Mouse (Mus musculus): ENCODE results near the gene Mcm6. TPM values are rescaled to one million over a fixed set of nuclear protein-coding genes. Genes with fewer than 3 reads are reported as not detected.

Mcm6 gene
- polyA plus RNA-seq, 1 experiment from 2014 or later, result 212 TPM

DNA sequence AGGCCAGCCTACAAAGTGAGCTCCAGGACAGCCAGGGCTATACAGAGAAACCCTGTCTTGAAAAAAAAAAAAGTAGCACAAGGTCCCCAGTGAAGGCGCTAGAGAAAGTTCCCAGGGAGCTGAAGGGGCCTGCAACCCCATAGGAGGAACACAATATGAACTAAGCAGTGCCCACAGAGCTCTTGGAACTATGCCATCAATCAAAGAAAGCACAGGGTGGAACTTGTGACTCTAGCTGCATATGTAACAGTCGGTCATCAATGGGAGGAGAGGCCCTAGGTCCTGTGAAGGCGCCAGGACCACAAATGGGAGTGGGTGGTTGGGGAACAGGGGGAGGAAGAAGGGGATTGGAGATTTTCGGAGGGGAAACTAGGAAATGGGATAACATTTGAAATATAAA is 17.4 kb upstream of the Mcm6 start:
- Histone ChIP-seq H3K4me3 (replicated peaks) (no peak overlapping the region), H3K27me3 (no peaks in the 10 kb centered on the region), H3K9me3 (replicated peaks) (no peaks in the 10 kb centered on the region), H3K27ac (replicated peaks) (no peak overlapping the region), H3K4me1 (replicated peaks) (no peaks in the 10 kb centered on the region), H3K4me2 (no peak overlapping the region), H3K9ac (no peak overlapping the region), H3K36me3 (replicated peaks) (peaks cover 53% of the 10 kb centered on the region)
- no peak for ATAC-seq (ENCODE audit: insufficient read depth)
- WGBS (ENCODE audit: insufficient replicate concordance), result 77% methylated on average over 4 of the region's 4 CpGs

DNA sequence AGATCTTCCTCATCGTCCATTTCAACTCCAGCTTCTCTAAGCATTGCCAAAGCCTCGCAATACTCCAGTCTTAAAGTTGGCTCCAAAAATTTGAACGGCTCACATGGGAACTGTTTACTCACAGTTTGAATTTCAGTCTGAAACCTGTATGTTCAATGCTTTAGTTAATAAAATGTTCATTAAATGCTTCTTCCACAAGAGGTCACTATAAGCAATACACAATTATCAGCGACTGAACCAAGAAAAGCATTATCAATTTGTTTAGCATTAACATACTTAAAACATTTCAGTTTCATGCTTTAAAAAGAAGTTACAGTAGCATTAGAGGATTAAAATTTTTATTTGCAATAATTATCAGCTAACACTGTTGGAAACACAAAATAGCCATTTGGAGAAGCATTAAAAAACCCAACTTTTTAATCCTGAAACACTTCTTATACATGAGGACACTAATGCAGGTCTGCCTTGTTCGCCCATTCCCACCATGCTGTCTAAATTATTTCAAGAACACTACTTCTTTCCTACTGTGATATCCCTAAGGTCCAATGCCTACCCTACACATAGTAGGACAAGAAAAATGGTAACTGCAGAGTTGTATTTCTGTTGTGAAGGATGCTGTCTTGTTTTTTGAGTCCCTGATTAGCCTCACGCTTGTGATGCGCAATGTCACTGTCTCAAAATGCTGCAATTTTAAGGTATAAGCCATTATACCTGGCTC is 12.8 kb upstream of the Mcm6 start:
- 75% methylated on average over 7 of the region's 7 CpGs for WGBS (ENCODE audit: insufficient replicate concordance)
- no peak overlapping the region for H3K4me3 ChIP-seq (replicated peaks)

DNA sequence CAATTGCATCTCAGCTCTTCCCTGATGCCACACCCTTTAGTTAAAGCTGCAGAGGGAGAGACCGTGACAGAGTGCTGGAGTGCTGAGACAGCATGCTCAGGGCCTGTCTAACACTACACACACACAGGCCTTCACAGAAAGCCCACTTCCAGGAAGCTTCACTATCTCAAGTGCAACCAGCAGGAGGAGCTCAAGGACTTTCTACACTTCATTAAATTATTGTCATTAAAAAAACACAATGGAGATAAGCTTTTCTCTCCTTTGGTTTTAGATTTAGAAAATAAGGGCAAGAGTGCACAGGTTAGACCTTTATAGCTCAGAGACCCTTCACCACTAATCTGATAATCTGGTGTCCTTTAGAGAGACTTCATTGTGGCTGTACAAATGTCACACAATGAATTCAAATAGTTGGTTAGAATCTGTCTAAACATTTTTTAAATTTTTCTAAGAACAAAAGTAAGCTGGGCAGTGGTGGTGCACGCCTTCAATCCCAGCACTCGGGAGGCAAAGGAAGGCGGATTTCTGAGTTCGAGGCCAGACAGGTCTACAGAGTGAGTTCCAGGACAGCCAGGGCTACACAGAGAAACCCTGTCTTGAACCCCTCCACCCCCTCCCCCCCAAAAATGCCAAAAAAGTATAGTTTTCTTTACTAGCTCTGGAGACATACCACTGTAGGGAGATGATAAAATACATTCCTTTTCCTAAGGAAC is 9.4 kb upstream of the Mcm6 start:
- WGBS (ENCODE audit: insufficient replicate concordance), result 66% methylated on average over 5 of the region's 5 CpGs
- Histone ChIP-seq H3K9me3 (replicated peaks) (no peaks in the 10 kb centered on the region), H3K27ac (replicated peaks) (no peak overlapping the region), H3K4me3 (replicated peaks) (no peak overlapping the region), H3K27me3 (no peaks in the 10 kb centered on the region), H3K4me1 (replicated peaks) (no peaks in the 10 kb centered on the region), H3K9ac (no peak overlapping the region), H3K36me3 (replicated peaks) (peaks cover 52% of the 10 kb centered on the region), H3K4me2 (no peak overlapping the region)
- ATAC-seq (ENCODE audit: insufficient read depth), result no peak

More for the DNA sequence above, 12.8 kb upstream of the Mcm6 start:
- H3K9me3 ChIP-seq (replicated peaks), result no peaks in the 10 kb centered on the region
- ATAC-seq (ENCODE audit: insufficient read depth), result no peak
- H3K4me2 ChIP-seq, result no peak overlapping the region
- no peaks in the 10 kb centered on the region for H3K27me3 ChIP-seq
- H3K9ac ChIP-seq, result no peak overlapping the region
- H3K4me1 ChIP-seq (replicated peaks), result no peaks in the 10 kb centered on the region
- no peak overlapping the region for H3K27ac ChIP-seq (replicated peaks)
- peaks cover 49% of the 10 kb centered on the region for H3K36me3 ChIP-seq (replicated peaks)

DNA sequence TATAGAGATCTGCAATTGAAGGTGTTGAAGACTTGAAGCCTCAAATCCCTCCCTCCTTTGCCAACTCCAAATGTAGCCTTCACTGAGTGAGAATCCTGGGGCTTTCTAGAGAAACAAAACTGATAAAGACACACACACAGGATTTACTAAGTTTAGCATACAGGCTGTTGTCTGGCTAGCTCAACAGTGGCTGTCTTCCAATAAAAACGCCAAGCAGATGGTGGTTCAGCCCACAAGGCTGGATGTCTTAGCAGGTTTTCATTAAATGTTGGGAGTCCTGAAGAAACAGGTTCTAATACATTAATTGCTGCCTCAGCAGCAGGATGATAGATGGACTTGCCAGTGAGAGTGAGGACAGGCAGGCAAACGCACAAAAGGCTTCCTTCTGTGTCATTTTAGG is 1.1 kb upstream of the Mcm6 start:
- peaks cover 52% of the 10 kb centered on the region for H3K36me3 ChIP-seq (replicated peaks)
- H3K27ac ChIP-seq (replicated peaks), result peak overlapping the region; percentile 74; the same call in 1 of the 2 replicates
- H3K27me3 ChIP-seq, result no peaks in the 10 kb centered on the region
- ATAC-seq (ENCODE audit: insufficient read depth), result no peak
- no peak overlapping the region for H3K9ac ChIP-seq
- H3K4me2 ChIP-seq, result no peak overlapping the region
- 68% methylated on average over 2 of the region's 2 CpGs for WGBS (ENCODE audit: insufficient replicate concordance)
- H3K4me1 ChIP-seq (replicated peaks), result peaks cover 40% of the 10 kb centered on the region
- no peak overlapping the region for H3K4me3 ChIP-seq (replicated peaks)
- H3K9me3 ChIP-seq (replicated peaks), result no peaks in the 10 kb centered on the region

DNA sequence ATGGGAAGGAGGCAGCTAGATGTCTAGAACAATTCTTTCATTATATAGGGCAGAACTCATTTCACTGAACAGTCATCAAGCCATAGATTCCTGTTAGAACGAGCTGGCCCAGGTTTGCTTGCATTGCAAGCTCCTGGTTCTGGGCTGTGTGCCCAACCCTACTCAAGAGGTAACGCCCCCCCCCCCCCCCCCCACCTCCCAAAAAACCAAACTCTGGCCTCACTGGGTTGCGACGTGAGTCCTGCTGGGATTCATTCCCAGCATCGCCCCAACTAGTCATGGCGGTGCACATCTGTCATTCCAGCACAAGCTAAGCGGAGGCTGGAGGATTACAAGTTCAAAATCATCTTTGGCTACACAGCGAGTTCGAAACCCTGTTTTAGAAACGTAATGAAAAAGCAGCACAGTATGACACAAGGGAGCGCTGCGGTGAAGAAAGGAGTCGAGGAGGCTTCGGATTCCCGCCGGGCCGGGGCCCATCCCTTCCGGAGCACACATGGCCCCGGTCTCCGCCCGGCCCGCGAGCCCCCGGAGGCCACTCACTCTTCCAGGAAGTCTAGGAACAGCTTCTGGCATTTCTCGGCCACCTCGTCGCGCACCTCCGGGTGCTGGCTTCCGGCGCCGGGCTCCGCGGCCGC is 429 bp downstream of the Mcm6 start:
- Histone ChIP-seq H3K4me1 (replicated peaks) (peaks cover 48% of the 10 kb centered on the region), H3K36me3 (replicated peaks) (peaks cover 50% of the 10 kb centered on the region), H3K9me3 (replicated peaks) (no peaks in the 10 kb centered on the region), H3K4me2 (peak overlapping the region; percentile 82), H3K27ac (replicated peaks) (peak overlapping the region; percentile 85), H3K4me3 (replicated peaks) (peak overlapping the region; percentile 97), H3K9ac (peak overlapping the region; percentile 91), H3K27me3 (no peaks in the 10 kb centered on the region)
- peak; percentile 69 for ATAC-seq (ENCODE audit: insufficient read depth)
- under 1% methylated on average over 35 of the region's 35 CpGs for WGBS (ENCODE audit: insufficient replicate concordance)

DNA sequence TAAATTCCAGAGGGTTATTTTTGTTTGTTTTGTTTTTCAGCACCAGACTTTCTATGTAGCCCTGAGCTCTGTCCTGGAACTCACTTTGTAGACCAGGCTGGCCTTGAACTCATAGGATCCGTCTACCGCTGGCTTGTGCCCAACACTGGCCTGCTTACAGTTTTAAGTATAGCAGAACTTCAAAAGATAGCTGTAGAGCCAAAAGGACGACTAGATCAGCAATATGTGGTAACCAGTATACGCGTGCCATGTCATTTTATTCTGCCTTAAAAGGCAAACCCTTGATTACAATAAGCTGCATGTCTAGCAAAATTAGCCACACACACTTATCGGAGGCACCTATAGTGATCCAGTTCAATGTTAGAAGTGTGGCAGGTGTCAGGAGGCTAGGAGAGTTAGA is 1.2 kb downstream of the Mcm6 start:
- Histone ChIP-seq H3K27ac (replicated peaks) (peak overlapping the region; percentile 85), H3K27me3 (no peaks in the 10 kb centered on the region), H3K4me2 (peak overlapping the region; percentile 82), H3K9me3 (replicated peaks) (no peaks in the 10 kb centered on the region), H3K4me3 (replicated peaks) (peak overlapping the region; percentile 97), H3K4me1 (replicated peaks) (peaks cover 51% of the 10 kb centered on the region), H3K36me3 (replicated peaks) (peaks cover 53% of the 10 kb centered on the region), H3K9ac (peak overlapping the region; percentile 91)
- 36% methylated on average over 6 of the region's 6 CpGs for WGBS (ENCODE audit: insufficient replicate concordance)
- ATAC-seq (ENCODE audit: insufficient read depth), result no peak

DNA sequence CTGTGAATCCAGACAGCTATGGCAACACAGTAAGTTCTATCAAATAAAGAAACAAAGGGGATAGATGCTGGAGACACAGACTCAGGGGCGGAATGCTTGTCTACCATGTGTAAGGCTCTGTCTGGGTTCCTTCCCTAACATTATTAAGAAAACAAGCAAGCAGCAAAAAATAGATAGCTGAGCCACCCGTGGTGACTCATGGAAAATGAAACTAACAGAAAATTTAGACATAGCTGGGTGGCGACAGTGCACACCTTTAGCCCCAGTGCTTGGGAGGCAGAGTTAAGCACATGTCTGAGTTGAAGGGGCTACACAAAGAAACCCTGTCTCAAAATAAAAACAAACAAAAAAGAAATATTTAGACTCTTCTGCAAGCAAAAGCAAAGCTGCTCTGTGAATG is 2.0 kb downstream of the Mcm6 start:
- Histone ChIP-seq H3K9ac (peak overlapping the region; percentile 91), H3K4me2 (peak overlapping the region; percentile 82), H3K27me3 (no peaks in the 10 kb centered on the region), H3K4me1 (replicated peaks) (peaks cover 51% of the 10 kb centered on the region), H3K9me3 (replicated peaks) (no peaks in the 10 kb centered on the region), H3K4me3 (replicated peaks) (peak overlapping the region; percentile 97), H3K27ac (replicated peaks) (peak overlapping the region; percentile 85), H3K36me3 (replicated peaks) (peaks cover 53% of the 10 kb centered on the region)
- no peak for ATAC-seq (ENCODE audit: insufficient read depth)
- WGBS (ENCODE audit: insufficient replicate concordance), result 23% methylated on average over 3 of the region's 3 CpGs

DNA sequence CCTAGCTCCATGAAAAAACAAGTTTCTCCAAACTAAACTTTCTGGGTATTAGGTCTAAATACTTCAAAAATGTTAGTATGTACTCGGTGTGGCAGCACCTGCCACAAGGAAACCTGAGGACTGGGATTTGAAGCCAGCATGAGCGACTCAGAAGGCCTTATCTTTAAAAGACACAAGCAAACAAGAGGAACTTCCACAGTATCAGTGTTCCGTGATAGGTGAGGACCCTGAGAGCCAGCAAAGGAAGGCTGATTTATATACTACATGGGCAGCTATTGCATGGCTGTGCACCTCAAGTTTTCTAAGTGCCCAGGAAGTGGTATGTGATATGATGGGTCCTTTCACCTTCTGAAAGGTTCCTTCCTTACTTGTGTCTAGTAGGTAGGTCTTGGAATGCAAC is 6.4 kb downstream of the Mcm6 start:
- Histone ChIP-seq H3K4me3 (replicated peaks) (no peak overlapping the region), H3K27me3 (no peaks in the 10 kb centered on the region), H3K9ac (no peak overlapping the region), H3K36me3 (replicated peaks) (peaks cover 85% of the 10 kb centered on the region), H3K4me2 (no peak overlapping the region), H3K27ac (replicated peaks) (no peak overlapping the region), H3K9me3 (replicated peaks) (no peaks in the 10 kb centered on the region), H3K4me1 (replicated peaks) (peaks cover 35% of the 10 kb centered on the region)
- no peak for ATAC-seq (ENCODE audit: insufficient read depth)
- WGBS (ENCODE audit: insufficient replicate concordance), result 23% methylated on average over 3 of the region's 3 CpGs

DNA sequence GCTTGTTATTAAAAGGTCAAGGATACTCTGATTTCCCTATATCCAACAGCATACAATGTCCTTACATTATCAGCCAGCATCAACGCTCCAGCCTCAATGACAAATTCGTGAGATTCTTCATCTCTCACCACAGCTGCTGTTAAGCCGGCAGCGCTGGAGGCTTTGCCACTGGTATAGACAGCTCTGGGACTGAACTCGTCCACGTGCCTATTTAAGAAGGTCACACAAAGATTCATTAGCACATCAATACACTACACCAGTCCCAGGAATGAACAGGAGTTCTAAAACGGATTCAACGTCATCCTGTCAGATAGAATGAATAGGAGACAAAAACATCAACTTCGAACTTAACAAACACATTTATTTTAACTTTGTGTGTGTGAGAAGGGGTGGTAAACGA is 15.2 kb downstream of the Mcm6 start:
- no peak overlapping the region for H3K9ac ChIP-seq
- H3K4me1 ChIP-seq (replicated peaks), result no peaks in the 10 kb centered on the region
- H3K4me3 ChIP-seq (replicated peaks), result no peak overlapping the region
- H3K4me2 ChIP-seq, result no peak overlapping the region
- no peaks in the 10 kb centered on the region for H3K9me3 ChIP-seq (replicated peaks)
- WGBS (ENCODE audit: insufficient replicate concordance), result 81% methylated on average over 10 of the region's 10 CpGs
- ATAC-seq (ENCODE audit: insufficient read depth), result no peak
- peaks cover 96% of the 10 kb centered on the region for H3K36me3 ChIP-seq (replicated peaks)
- no peak overlapping the region for H3K27ac ChIP-seq (replicated peaks)
- H3K27me3 ChIP-seq, result no peaks in the 10 kb centered on the region

DNA sequence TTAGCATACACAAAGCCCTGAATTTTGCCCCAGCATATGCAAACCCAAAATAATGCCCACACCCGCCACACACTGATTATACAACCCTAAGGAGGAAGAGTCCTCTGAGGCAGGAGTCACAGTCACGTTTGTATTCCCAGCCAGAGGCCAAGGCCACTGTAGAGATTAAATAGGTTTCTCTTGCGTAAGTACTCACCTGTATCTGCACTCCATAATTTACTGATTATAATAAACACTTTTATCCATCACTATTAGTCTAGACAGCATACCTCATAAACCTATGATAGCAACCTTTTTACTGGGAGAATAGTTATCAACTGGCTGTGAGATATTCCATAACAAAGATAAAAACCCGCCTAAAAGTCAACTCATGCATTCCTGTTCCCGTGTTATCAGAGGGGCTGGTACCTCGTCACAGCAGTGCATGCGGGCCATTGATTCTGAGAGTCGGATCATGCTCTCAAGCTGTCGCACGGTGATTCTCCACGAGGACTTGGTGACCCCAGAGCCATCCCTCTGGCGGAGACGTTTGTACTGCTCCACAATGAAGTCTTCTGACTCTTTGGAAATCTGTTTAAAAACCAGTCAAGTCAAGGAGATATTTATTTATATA is 21.6 kb downstream of the Mcm6 start:
- H3K4me2 ChIP-seq, result no peak overlapping the region
- no peak for ATAC-seq (ENCODE audit: insufficient read depth)
- WGBS (ENCODE audit: insufficient replicate concordance), result 75% methylated on average over 13 of the region's 13 CpGs
- H3K9ac ChIP-seq, result no peak overlapping the region
- peaks cover 94% of the 10 kb centered on the region for H3K36me3 ChIP-seq (replicated peaks)
- H3K4me3 ChIP-seq (replicated peaks), result no peak overlapping the region
- no peaks in the 10 kb centered on the region for H3K27me3 ChIP-seq
- no peak overlapping the region for H3K27ac ChIP-seq (replicated peaks)
- no peaks in the 10 kb centered on the region for H3K9me3 ChIP-seq (replicated peaks)
- H3K4me1 ChIP-seq (replicated peaks), result no peaks in the 10 kb centered on the region

DNA sequence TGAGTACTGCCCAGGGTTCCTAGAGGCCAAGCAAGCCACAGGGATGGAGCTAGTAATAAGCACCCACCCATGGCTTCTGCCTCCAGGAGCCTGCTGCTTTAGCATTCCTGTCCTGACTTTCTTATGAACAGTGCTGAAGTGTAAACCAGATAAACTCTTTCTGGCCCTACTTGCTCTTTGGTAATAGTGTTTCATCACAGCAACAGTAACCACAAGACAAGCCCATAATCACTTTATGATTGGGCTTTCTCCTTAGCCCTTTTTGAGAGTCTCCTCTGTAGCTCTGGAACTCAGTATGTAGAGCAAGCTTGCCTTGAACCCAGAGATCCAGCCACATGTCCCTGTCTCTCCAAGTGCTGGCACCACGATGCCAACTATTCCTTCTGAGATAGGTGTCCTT is 29.2 kb downstream of the Mcm6 start:
- no peak overlapping the region for H3K27ac ChIP-seq (replicated peaks)
- 90% methylated on average over 1 of the region's 1 CpGs for WGBS (ENCODE audit: insufficient replicate concordance)
- H3K9me3 ChIP-seq (replicated peaks), result no peaks in the 10 kb centered on the region
- H3K4me3 ChIP-seq (replicated peaks), result no peak overlapping the region
- H3K4me1 ChIP-seq (replicated peaks), result peaks cover 9% of the 10 kb centered on the region; the same call in 1 of the 2 replicates
- H3K27me3 ChIP-seq, result no peaks in the 10 kb centered on the region
- no peak for ATAC-seq (ENCODE audit: insufficient read depth)
- no peak overlapping the region for H3K4me2 ChIP-seq
- no peak overlapping the region for H3K9ac ChIP-seq
- peaks cover 86% of the 10 kb centered on the region for H3K36me3 ChIP-seq (replicated peaks)
